Mouse (Mus musculus) hindbrain, embryonic 12.5 days (tissue): ENCODE data around the gene Sis. TPM values are rescaled to one million over a fixed set of nuclear protein-coding genes. Genes with fewer than 3 reads are reported as not detected.

Experiments
- ATAC-seq: fragments of 200-750 bp; cut with Nextera tagmentation; 2 replicates; pipeline ENCODE4 v1.8.0; 2017; ENCODE audit warnings: moderate TSS enrichment; ENCODE audit not compliant: low FRiP score
- H3K27ac ChIP-seq: fragments of 300-500 bp; sonication (generic); 2 replicates; pipeline ENCODE4 v1.5.1; 2016; ENCODE audit warnings: mild to moderate bottlenecking
- H3K27me3 ChIP-seq: fragments of 300-500 bp; sonication (generic); 2 replicates; pipeline ENCODE4 v1.6.1; 2016; ENCODE audit warnings: mild to moderate bottlenecking
- H3K36me3 ChIP-seq: fragments of 300-500 bp; sonication (generic); 2 replicates; pipeline ENCODE4 v1.6.1; 2016; ENCODE audit warnings: mild to moderate bottlenecking
- H3K4me1 ChIP-seq: fragments of 300-500 bp; sonication (generic); 2 replicates; pipeline ENCODE4 v1.6.1; 2016
- H3K4me2 ChIP-seq: fragments of 300-500 bp; sonication (generic); replicated peaks from 2 replicates; pipeline ENCODE4 v1.6.1; 2016; ENCODE audit warnings: mild to moderate bottlenecking
- H3K4me3 ChIP-seq: fragments of 300-500 bp; sonication (generic); 2 replicates; pipeline ENCODE4 v1.5.1; 2016; ENCODE audit warnings: mild to moderate bottlenecking
- H3K9ac ChIP-seq: fragments of 300-500 bp; sonication (generic); 2 replicates; pipeline ENCODE4 v1.6.1; 2016; ENCODE audit warnings: mild to moderate bottlenecking, moderate library complexity
- H3K9me3 ChIP-seq: fragments of 300-500 bp; sonication (generic); replicated peaks from 2 replicates; pipeline ENCODE4 v1.6.1; 2016; ENCODE audit warnings: mild to moderate bottlenecking
- WGBS: fragments of 180-500 bp; shearing (Covaris S2); methylation state at CpG from one replicate; pipeline ENCODE4 v1.1.7; 2016; 5-methylcytosine and 5-hydroxymethylcytosine counted together
- polyA plus RNA-seq: library from polyadenylated mRNA; unstranded; fragments of >200 nt; fragmentation: Nextera tagmentation; extraction: Ambion mirVana; gene quantifications from 2 replicates; pipeline ENCODE4 v1.2.1, GENCODE M21; 2016

Sis gene
- polyA plus RNA-seq, result not detected in 2 replicates

GRCm38 (mm10) chr3:72967675-72968074 is at the start of gene Sis:
TSS of gene Sis (minus strand) at chr3:72967863.
- no peak within 1 kb of the TSS for H3K4me3 ChIP-seq
- H3K4me1 ChIP-seq, result no peaks in the 10 kb centered on the region
- no peaks in the 10 kb centered on the region for H3K36me3 ChIP-seq
- H3K27me3 ChIP-seq, result no peaks in the 10 kb centered on the region
- ATAC-seq, result no peak
- no peak within 1 kb of the TSS for H3K9ac ChIP-seq
- H3K4me2 ChIP-seq, result no peak within 1 kb of the TSS
- no peaks in the 10 kb centered on the region for H3K9me3 ChIP-seq
- H3K27ac ChIP-seq, result no peak within 1 kb of the TSS

GRCm38 (mm10) chr3:73006045-73006444 is 38.4 kb upstream of the Sis start:
- no peak overlapping the region for H3K4me3 ChIP-seq
- no peak overlapping the region for H3K9ac ChIP-seq
- no peaks in the 10 kb centered on the region for H3K4me1 ChIP-seq
- H3K9me3 ChIP-seq, result no peaks in the 10 kb centered on the region
- H3K27ac ChIP-seq, result no peak overlapping the region
- 0 out of 2 replicates have a peak, but pooled peaks have one; percentile 46 for ATAC-seq
- no peaks in the 10 kb centered on the region for H3K27me3 ChIP-seq
- H3K36me3 ChIP-seq, result no peaks in the 10 kb centered on the region
- WGBS, result 7% methylated on average over 5 of the region's 6 CpGs
- no peak overlapping the region for H3K4me2 ChIP-seq

GRCm38 (mm10) chr3:73002933-73003696 is 35.5 kb upstream of the Sis start:
- Histone ChIP-seq H3K4me3 (no peak overlapping the region), H3K4me1 (no peaks in the 10 kb centered on the region), H3K4me2 (no peak overlapping the region), H3K27me3 (no peaks in the 10 kb centered on the region), H3K9me3 (no peaks in the 10 kb centered on the region), H3K36me3 (no peaks in the 10 kb centered on the region), H3K9ac (no peak overlapping the region), H3K27ac (no peak overlapping the region)
- no peak for ATAC-seq
- 92% methylated on average over 4 of the region's 4 CpGs for WGBS

GRCm38 (mm10) chr3:72997517-72997916 is 29.9 kb upstream of the Sis start:
- 78% methylated on average over 4 of the region's 4 CpGs for WGBS
- Histone ChIP-seq H3K4me2 (no peak overlapping the region), H3K4me1 (no peaks in the 10 kb centered on the region), H3K9me3 (no peaks in the 10 kb centered on the region), H3K36me3 (no peaks in the 10 kb centered on the region), H3K27ac (no peak overlapping the region), H3K9ac (no peak overlapping the region), H3K27me3 (no peaks in the 10 kb centered on the region), H3K4me3 (no peak overlapping the region)
- ATAC-seq, result no peak

- no peaks in the 10 kb centered on the region for H3K9me3 ChIP-seq
- H3K4me2 ChIP-seq, result no peak overlapping the region
- H3K4me1 ChIP-seq, result no peaks in the 10 kb centered on the region
- no peak for ATAC-seq
- 86% methylated on average over 2 of the region's 2 CpGs for WGBS
- H3K27me3 ChIP-seq, result no peaks in the 10 kb centered on the region
- H3K27ac ChIP-seq, result no peak overlapping the region
- H3K36me3 ChIP-seq, result no peaks in the 10 kb centered on the region
- H3K9ac ChIP-seq, result no peak overlapping the region
- no peak overlapping the region for H3K4me3 ChIP-seq
Measured at GRCm38 (mm10) chr3:72990992-72991391, 23.3 kb upstream of the Sis start.

GRCm38 (mm10) chr3:72976602-72977001 is 8.9 kb upstream of the Sis start:
- H3K9ac ChIP-seq, result no peak overlapping the region
- H3K36me3 ChIP-seq, result no peaks in the 10 kb centered on the region
- WGBS, result 66% methylated on average over 3 of the region's 3 CpGs
- no peaks in the 10 kb centered on the region for H3K4me1 ChIP-seq
- no peak for ATAC-seq
- no peak overlapping the region for H3K4me3 ChIP-seq
- no peak overlapping the region for H3K27ac ChIP-seq
- H3K27me3 ChIP-seq, result no peaks in the 10 kb centered on the region
- no peaks in the 10 kb centered on the region for H3K9me3 ChIP-seq
- H3K4me2 ChIP-seq, result no peak overlapping the region

GRCm38 (mm10) chr3:72918919-72919526 is 48.6 kb downstream of the Sis start:
- 86% methylated on average over 4 of the region's 4 CpGs for WGBS
- H3K9ac ChIP-seq, result no peak overlapping the region

GRCm38 (mm10) chr3:72882501-72882900 is 85.2 kb downstream of the Sis start:
- Histone ChIP-seq H3K4me1 (no peaks in the 10 kb centered on the region), H3K27ac (no peak overlapping the region)
- WGBS, result 92% methylated on average over 1 of the region's 1 CpGs

More at GRCm38 (mm10) chr3:72918919-72919526, 48.6 kb downstream of the Sis start:
- H3K27ac ChIP-seq, result no peak overlapping the region
- no peaks in the 10 kb centered on the region for H3K36me3 ChIP-seq
- no peak overlapping the region for H3K4me3 ChIP-seq
- H3K9me3 ChIP-seq, result no peaks in the 10 kb centered on the region
- no peaks in the 10 kb centered on the region for H3K4me1 ChIP-seq
- ATAC-seq, result no peak
- H3K27me3 ChIP-seq, result no peaks in the 10 kb centered on the region
- no peak overlapping the region for H3K4me2 ChIP-seq

GRCm38 (mm10) chr3:72868141-72868540 is 99.5 kb downstream of the Sis start:
- Histone ChIP-seq H3K9me3 (no peaks in the 10 kb centered on the region), H3K4me3 (no peak overlapping the region), H3K4me2 (no peak overlapping the region), H3K4me1 (no peaks in the 10 kb centered on the region), H3K36me3 (no peaks in the 10 kb centered on the region), H3K9ac (no peak overlapping the region), H3K27ac (no peak overlapping the region), H3K27me3 (no peaks in the 10 kb centered on the region)
- ATAC-seq, result no peak

More at GRCm38 (mm10) chr3:72882501-72882900, 85.2 kb downstream of the Sis start:
- no peak overlapping the region for H3K4me3 ChIP-seq
- no peaks in the 10 kb centered on the region for H3K9me3 ChIP-seq
- no peak overlapping the region for H3K9ac ChIP-seq
- H3K4me2 ChIP-seq, result no peak overlapping the region
- H3K27me3 ChIP-seq, result no peaks in the 10 kb centered on the region
- H3K36me3 ChIP-seq, result no peaks in the 10 kb centered on the region
- no peak for ATAC-seq

- WGBS, result 80% methylated on average over 3 of the region's 3 CpGs
- no peak overlapping the region for H3K4me3 ChIP-seq
- no peak overlapping the region for H3K9ac ChIP-seq
- no peaks in the 10 kb centered on the region for H3K27me3 ChIP-seq
- H3K9me3 ChIP-seq, result no peaks in the 10 kb centered on the region
- no peak overlapping the region for H3K27ac ChIP-seq
- no peaks in the 10 kb centered on the region for H3K36me3 ChIP-seq
- H3K4me2 ChIP-seq, result no peak overlapping the region
- H3K4me1 ChIP-seq, result no peaks in the 10 kb centered on the region
- ATAC-seq, result no peak
Measured at GRCm38 (mm10) chr3:72858738-72859137, 108.9 kb downstream of the Sis start.

GRCm38 (mm10) chr3:72855405-72855804 is 112.3 kb downstream of the Sis start:
- Histone ChIP-seq H3K27ac (no peak overlapping the region), H3K4me3 (no peak overlapping the region), H3K27me3 (no peaks in the 10 kb centered on the region), H3K9me3 (no peaks in the 10 kb centered on the region), H3K4me2 (no peak overlapping the region), H3K36me3 (no peaks in the 10 kb centered on the region), H3K9ac (no peak overlapping the region), H3K4me1 (no peaks in the 10 kb centered on the region)
- WGBS, result 90% methylated on average over 1 of the region's 1 CpGs
- no peak for ATAC-seq

GRCm38 (mm10) chr3:72840641-72841040 is 127.0 kb downstream of the Sis start:
- H3K4me2 ChIP-seq, result no peak overlapping the region
- ATAC-seq, result no peak
- WGBS, result 81% methylated on average over 2 of the region's 2 CpGs

More at GRCm38 (mm10) chr3:72840641-72841040, 127.0 kb downstream of the Sis start:
- Histone ChIP-seq H3K27me3 (no peaks in the 10 kb centered on the region), H3K27ac (no peak overlapping the region), H3K36me3 (no peaks in the 10 kb centered on the region), H3K9ac (no peak overlapping the region), H3K4me3 (no peak overlapping the region), H3K4me1 (no peaks in the 10 kb centered on the region), H3K9me3 (no peaks in the 10 kb centered on the region)
